Mouse (Mus musculus): Measurements from ENCODE around the gene Slc25a26.

Gene Slc25a26

DNA sequence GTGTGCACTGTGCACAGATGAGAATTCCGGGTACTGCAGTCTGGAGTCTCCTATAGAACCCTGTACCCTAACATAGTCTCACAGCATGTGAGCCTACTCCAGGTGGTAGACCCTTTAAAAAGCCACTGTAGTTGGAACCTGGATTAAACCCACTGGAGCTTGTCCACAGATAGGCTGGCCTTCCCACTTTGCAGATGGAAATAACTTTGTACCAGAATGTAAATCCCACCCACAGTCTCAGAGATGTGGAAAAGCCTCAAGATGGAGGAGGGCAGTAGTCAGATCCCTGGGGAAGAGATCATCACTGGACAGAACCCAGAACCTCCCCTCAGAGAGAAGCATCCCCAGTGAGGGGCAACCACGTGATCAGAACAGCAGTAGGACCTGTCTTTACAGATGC, 143.9 kb downstream of the Slc25a26 start:
- no peak for DNase-seq

- DNase-seq: peak; percentile 51 to 61
These were observed 144.5 kb downstream of the Slc25a26 start for GRCm38 (mm10) chr6:94644641-94645040.

DNA sequence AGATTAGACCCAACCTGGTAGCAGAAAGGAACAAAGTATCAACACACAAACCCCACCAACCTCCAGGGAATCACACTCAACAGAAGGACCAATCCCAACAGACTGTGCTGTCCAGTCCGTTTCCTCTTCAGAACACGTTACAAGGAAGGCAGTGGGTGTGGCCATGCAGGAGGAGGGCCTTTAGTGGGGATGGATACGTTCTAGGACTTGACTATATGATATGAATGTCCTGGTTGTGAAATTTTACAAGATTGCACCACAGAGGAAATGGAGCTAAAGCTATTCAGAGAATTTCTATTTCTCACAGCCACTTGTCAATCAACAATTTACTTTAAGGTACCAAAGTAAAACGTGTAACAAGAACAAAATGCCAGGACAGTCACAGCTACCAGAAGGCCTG, 145.6 kb downstream of the Slc25a26 start:
- DNase-seq: no peak

GRCm38 (mm10) chr6:94646274-94646863, 146.2 kb downstream of the Slc25a26 start:
- no peak for DNase-seq

DNA sequence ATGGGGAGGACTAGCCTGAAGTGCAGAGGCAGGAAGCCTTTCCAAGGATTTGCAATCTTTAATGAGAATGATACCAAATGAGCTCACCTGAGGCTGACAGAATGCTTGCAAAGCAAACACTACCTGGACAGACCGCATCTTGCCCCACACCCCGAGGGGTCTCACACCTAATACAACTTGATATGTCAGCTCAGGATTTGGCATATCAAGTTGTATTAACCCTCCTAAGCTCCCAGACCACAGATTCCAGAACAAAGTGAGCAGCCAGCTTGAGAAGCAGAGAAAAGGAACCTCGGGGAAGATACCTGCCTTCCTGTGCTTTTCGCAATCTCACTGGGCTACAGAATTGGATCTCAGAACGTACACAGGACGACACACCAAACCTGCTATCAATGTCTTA, 146.8 kb downstream of the Slc25a26 start:
- DNase-seq: no peak

DNA sequence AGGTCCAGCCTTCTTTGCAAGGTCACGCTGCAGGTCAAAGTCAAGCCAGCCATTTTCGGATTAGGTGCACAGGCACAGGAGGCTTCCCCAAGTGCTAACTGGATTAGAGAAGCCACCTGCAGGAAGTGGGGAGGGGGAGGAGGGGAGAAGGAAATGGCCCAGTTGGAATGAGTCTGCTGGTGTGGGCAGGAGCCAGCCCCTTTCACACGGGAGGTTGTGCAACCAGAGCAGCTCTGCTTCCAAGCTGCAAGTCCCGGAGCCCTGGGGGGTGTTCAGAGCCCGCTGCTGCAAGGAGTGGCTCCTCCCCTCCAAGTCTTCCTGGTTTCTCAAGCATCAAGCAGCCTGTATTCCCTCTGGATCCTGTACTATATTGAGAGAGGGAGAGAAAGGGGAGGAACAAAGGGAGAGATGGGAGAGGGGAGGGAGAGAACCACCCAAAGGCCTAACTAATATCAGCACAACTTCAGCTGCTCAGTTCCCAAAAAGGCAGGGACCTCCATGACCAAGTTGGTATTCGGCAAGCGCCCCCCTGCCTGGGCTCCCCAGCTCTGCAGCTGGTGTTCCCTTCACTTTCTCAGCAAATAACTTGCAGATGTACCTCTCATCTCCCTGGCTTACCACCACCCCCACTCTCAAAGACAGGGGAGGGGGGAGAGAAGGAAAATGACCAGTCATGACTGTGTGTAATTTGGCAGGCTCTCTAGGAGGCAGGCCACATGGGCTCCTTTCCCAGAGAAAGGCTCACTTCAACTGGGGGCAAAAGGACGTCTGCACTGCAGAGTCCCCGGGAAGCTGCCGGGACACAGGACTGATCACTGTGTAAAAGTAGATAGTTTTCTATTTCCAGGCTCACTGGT, 147.7 kb downstream of the Slc25a26 start:
- peak; percentile 73 to 80 for DNase-seq

DNA sequence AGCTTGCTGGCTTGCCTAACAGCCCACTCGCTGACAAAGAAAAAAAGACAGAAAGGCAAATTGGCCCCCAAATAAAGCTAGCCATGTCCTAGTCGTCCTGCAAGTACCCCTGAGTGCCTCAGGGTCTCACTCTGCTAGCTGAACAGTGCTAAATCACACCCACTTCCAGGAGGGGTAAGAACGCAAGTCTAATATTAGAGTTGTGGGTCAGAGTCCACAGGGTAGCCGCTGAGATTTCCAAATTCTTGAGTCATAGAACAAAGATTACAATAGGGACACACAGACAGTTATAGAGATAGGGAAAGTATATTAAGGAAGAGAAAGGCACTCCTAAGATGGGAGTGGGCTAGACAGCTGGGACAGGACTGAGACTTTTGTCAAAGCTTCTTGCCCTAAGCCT, 148.4 kb downstream of the Slc25a26 start:
- DNase-seq: peak in 1 of 2 experiments; percentile 42

- peak in 1 of 2 experiments; percentile 35 for DNase-seq
These were observed 149.5 kb downstream of the Slc25a26 start for GRCm38 (mm10) chr6:94649637-94650036.

DNA sequence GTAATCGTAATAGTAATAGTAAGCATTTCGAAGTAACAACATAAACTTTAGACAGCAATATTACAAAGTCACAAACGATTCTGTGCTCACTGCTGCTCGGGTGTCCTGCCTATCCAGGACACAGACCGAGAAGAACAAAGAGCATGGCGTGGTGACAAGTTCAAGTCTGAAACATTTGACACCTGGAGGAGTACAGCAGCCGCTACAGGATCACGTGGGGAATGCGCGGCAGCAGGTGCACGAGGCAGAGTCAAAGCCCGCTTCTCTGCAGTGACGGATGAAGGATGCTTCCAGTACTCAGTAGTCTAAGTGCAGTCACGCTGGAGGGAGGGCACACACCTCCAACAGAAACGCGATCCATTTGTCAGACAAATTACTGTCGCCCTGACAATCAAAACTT, 151.4 kb downstream of the Slc25a26 start:
- no peak for DNase-seq

- no peak for DNase-seq
These were observed 152.6 kb downstream of the Slc25a26 start for GRCm38 (mm10) chr6:94652659-94653213.

- no peak for DNase-seq
These were observed 153.5 kb downstream of the Slc25a26 start for GRCm38 (mm10) chr6:94653388-94654316.
